Mouse (Mus musculus): Measurements from ENCODE around the gene Vmn1r214.

Gene Vmn1r214

GRCm38 (mm10) chr13:23030118-23030517 lies at the start of gene Vmn1r214:
Vmn1r214 (plus strand) TSS chr13:23030418.
- no peak for DNase-seq (ENCODE audit: low read depth in 1 of 2, low spot score in 2 of 2)

- no peak for DNase-seq (ENCODE audit: low read depth in 1 of 2, low spot score in 2 of 2)
Measured at GRCm38 (mm10) chr13:22990214-22990891, 39.9 kb upstream of the Vmn1r214 start.

GRCm38 (mm10) chr13:22992178-22992700 lies 38.0 kb upstream of the Vmn1r214 start:
- DNase-seq (ENCODE audit: low read depth in 1 of 2, low spot score in 2 of 2) = no peak

GRCm38 (mm10) chr13:22992721-22993120 lies 37.5 kb upstream of the Vmn1r214 start:
- no peak for DNase-seq (ENCODE audit: low read depth in 1 of 2, low spot score in 2 of 2)

- DNase-seq (ENCODE audit: low read depth in 1 of 2, low spot score in 2 of 2) = no peak
Measured at GRCm38 (mm10) chr13:23007356-23007755, 22.9 kb upstream of the Vmn1r214 start, which contains the start of gene Vmn1r213. Vmn1r213 (plus strand) TSS chr13:23007656.

- no peak for DNase-seq (ENCODE audit: low read depth in 1 of 2, low spot score in 2 of 2)
Measured at GRCm38 (mm10) chr13:23018158-23018557, 12.1 kb upstream of the Vmn1r214 start.

- DNase-seq (ENCODE audit: low read depth in 1 of 2, low spot score in 2 of 2) = no peak
Measured at GRCm38 (mm10) chr13:23024812-23025211, 5.4 kb upstream of the Vmn1r214 start.

GRCm38 (mm10) chr13:23057778-23058177 lies 27.6 kb downstream of the Vmn1r214 start:
- no peak for DNase-seq (ENCODE audit: low read depth in 1 of 2, low spot score in 2 of 2)

- DNase-seq (ENCODE audit: low read depth in 1 of 2, low spot score in 2 of 2) = no peak
Measured at GRCm38 (mm10) chr13:23067725-23068124, 37.5 kb downstream of the Vmn1r214 start, which contains the start of gene Vmn1r215. Vmn1r215 (plus strand) TSS chr13:23068025.

- DNase-seq (ENCODE audit: low read depth in 1 of 2, low spot score in 2 of 2) = no peak
Measured at GRCm38 (mm10) chr13:23069312-23069711, 39.1 kb downstream of the Vmn1r214 start.

Data from monocyte, adult 2 months (primary cell).